Mouse (Mus musculus) liver, adult 2 months (tissue): Measurements from ENCODE around the gene Atp10a.

Source experiments
- CTCF ChIP-seq: fragments of 200-500 bp; IDR thresholded peaks from 2 replicates; pipeline ENCODE4 v1.5.1; 2011; ENCODE audit warnings: low read depth, low read length, control low read depth
- POLR2A ChIP-seq: fragments of 200-500 bp; IDR thresholded peaks from 2 replicates; pipeline ENCODE4 v1.6.1; 2011; ENCODE audit warnings: low read length, control low read depth; ENCODE audit not compliant: insufficient read depth; ENCODE audit errors: extremely low read depth

GRCm38 (mm10) chr7:58743362-58744320 lies 87.7 kb downstream of the Atp10a start:
- TF ChIP-seq CTCF (no peak), POLR2A (no peak)
